ENCODE assay signal across 7 mouse cellular contexts in genomic region chr19:25343657-25344322, GRCm38 (mm10).
DNase-seq lines count a peak whose midpoint lies in the region; ATAC-seq lines count a peak whose summit lies in the region.

No protein-coding gene starts in this region.

- peak overlapping the region; percentile 57 for H3K4me2 ChIP-seq in lung, embryonic 16.5 days (ENCODE audit: low read depth, low read length)

- H3K9me3 ChIP-seq in lung, embryonic 16.5 days (ENCODE audit: control insufficient read depth, low read length) = no peaks in the 10 kb centered on the region

- intact Hi-C loops in left cerebral cortex, postnatal 14 days (cut with DNase I) = loop anchor here (5.0 kb wide), 1 partner anchor 279 kb away; no protein-coding TSS in a partner anchor
- intact Hi-C loops in heart, postnatal 14 days (cut with DNase I) = no loop called here

- H3K27ac ChIP-seq in lung, embryonic 16.5 days (ENCODE audit: low read length) = no peak overlapping the region

- WGBS in lung, embryonic 16.5 days = 20% methylated on average over 16 of the region's 16 CpGs

- peak overlapping the region; percentile 36 for H3K4me3 ChIP-seq in lung, embryonic 16.5 days (ENCODE audit: low read length)

- ATAC-seq in lung, embryonic 16.5 days (ENCODE audit: low read depth) = peak; percentile 73

- H3K9ac ChIP-seq in lung, embryonic 16.5 days (ENCODE audit: low read length) = peak overlapping the region; percentile 38; the same call in 1 of the 2 replicates

- peak; percentile 14 to 16 for DNase-seq in left cerebral cortex, postnatal 14 days (ENCODE audit: low spot score in 2 of 2)
- no peak for DNase-seq in left cerebral cortex, adult 8-10 months (ENCODE audit: low spot score in 2 of 2)
- peak; percentile 23 for DNase-seq in gastrocnemius, postnatal 10 days
- DNase-seq in heart, postnatal 14 days = peak; percentile 54 to 60
- no peak for DNase-seq in layer of hippocampus, postnatal 25 days (ENCODE audit: extremely low spot score in 1 of 2, low spot score in 1 of 2)
- DNase-seq in thymus, postnatal 0 days (ENCODE audit: low spot score) = no peak

- peaks cover 17% of the 10 kb centered on the region for H3K4me1 ChIP-seq in lung, embryonic 16.5 days (replicated peaks; ENCODE audit: control insufficient read depth, insufficient read depth, low read length)

- H3K27me3 ChIP-seq in lung, embryonic 16.5 days (ENCODE audit: control insufficient read depth, insufficient read depth, low read depth, low read length) = 0 out of 2 replicates have a peak, but pooled peaks cover 2% of the 10 kb centered on the region

- H3K36me3 ChIP-seq in lung, embryonic 16.5 days (ENCODE audit: control insufficient read depth, insufficient read depth, low read length) = no peaks in the 10 kb centered on the region

Comparison
In these comparisons a context has a peak if more than half of its experiments do, and no peak if none do; other contexts are left out.
1. DNase-seq: peak in left cerebral cortex, postnatal 14 days (2 of 2), gastrocnemius, postnatal 10 days (single experiment) and heart, postnatal 14 days (2 of 2); none in left cerebral cortex, adult 8-10 months (0 of 2), layer of hippocampus, postnatal 25 days (0 of 2) and thymus, postnatal 0 days (single experiment).